In genomic region chr11:78750885-78751842, GRCm38 (mm10) we compare ENCODE assay signal across 8 mouse cellular contexts. TPM values are rescaled to one million over a fixed set of nuclear protein-coding genes. Genes with fewer than 3 reads are reported as not detected.
DNase-seq lines count a peak whose midpoint lies in the region.

TSS of gene Ccnq (minus strand) at chr11:78751729.

- no peaks in the 10 kb centered on the region for H3K9me3 ChIP-seq in midbrain, embryonic 10.5 days (replicated peaks)

- peak within 1 kb of the TSS; percentile 77 for H3K4me3 ChIP-seq in midbrain, embryonic 10.5 days

- no peaks in the 10 kb centered on the region for H3K27me3 ChIP-seq in midbrain, embryonic 10.5 days (ENCODE audit: low read depth, poor library complexity, severe bottlenecking)

- intact Hi-C loops in gastrocnemius, postnatal 14 days (cut with DNase I; ENCODE audit: low total_unique reads): no loop called here
- intact Hi-C loops in left cerebral cortex, postnatal 36 days (cut with DNase I): loop anchor here (2.0 kb wide), 1 partner anchor 76 kb away; the partner anchor contains the start of gene Lyrm9

- DNase-seq in adrenal gland, adult 2 months: peak; percentile 88
- DNase-seq in embryo, embryonic 10.5 days (ENCODE audit: low spot score): peak; percentile 86
- peak; percentile 79 for DNase-seq in gastrocnemius, postnatal 14 days
- peak; percentile 84 for DNase-seq in induced T-regulatory cell, adult 2 months (ENCODE audit: low read depth)
- peak; percentile 56 to 70 for DNase-seq in left cerebral cortex, postnatal 36 days (ENCODE audit: low spot score in 2 of 2)
- peak; percentile 84 for DNase-seq in midbrain, embryonic 10.5 days (ENCODE audit: low spot score)
- DNase-seq in right cerebral cortex, postnatal 36 days (ENCODE audit: low spot score in 2 of 2): peak; percentile 38 to 49
- peak; percentile 87 for DNase-seq in yolk sac, embryonic 10.5 days (ENCODE audit: low spot score)

- 11% methylated on average over 59 of the region's 59 CpGs for WGBS in midbrain, embryonic 10.5 days

- H3K36me3 ChIP-seq in midbrain, embryonic 10.5 days: peaks cover 23% of the 10 kb centered on the region

- H3K4me1 ChIP-seq in midbrain, embryonic 10.5 days: peaks cover 19% of the 10 kb centered on the region

- peak within 1 kb of the TSS; percentile 88 for H3K27ac ChIP-seq in midbrain, embryonic 10.5 days (replicated peaks)

RNA-seq across cellular contexts. Expression of gene Ccnq, which starts in this region (rescaled TPM):
- 10 to 100 TPM; 52.0 to 68.9 TPM for total RNA-seq in adrenal gland, adult 2 months (2021)
- polyA plus RNA-seq in adrenal gland, adult 2 months (2012; rRNA removed): 117 and 120 TPM in 2 replicates
- total RNA-seq in gastrocnemius, postnatal 14 days (2021): 10 to 100 TPM in 1 of 2 experiments, 1 to 10 TPM in 1; 9.4 to 13.1 TPM
- total RNA-seq in left cerebral cortex, postnatal 36 days (2021): 10 to 100 TPM; 15.9 to 16.8 TPM
- polyA plus RNA-seq in midbrain, embryonic 10.5 days (2016; fragmentation: Nextera tagmentation; extraction: Ambion mirVana): 39.5 and 40.5 TPM in 2 replicates

Comparison
In these comparisons a context has a peak if more than half of its experiments do, and no peak if none do; other contexts are left out.
1. Peak in every context shown above with its lines: DNase-seq, H3K4me3 ChIP-seq and H3K27ac ChIP-seq.